In genomic region chr1:87568398-87568797, GRCm38 (mm10) we compare ENCODE assay signal across 8 mouse cellular contexts. TPM values are rescaled to one million over a fixed set of nuclear protein-coding genes. Genes with fewer than 3 reads are reported as not detected.
DNase-seq lines count a peak whose midpoint lies in the region; ATAC-seq and TF ChIP-seq lines count a peak whose summit lies in the region.

No protein-coding gene starts in this region.

- 38% methylated on average over 6 of the region's 6 CpGs for WGBS in forebrain, postnatal 0 days
- 43% methylated on average over 6 of the region's 6 CpGs for WGBS in forebrain, embryonic 13.5 days
- 53% methylated on average over 6 of the region's 6 CpGs for WGBS in forebrain, embryonic 10.5 days

- H3K9ac ChIP-seq in forebrain, postnatal 0 days: no peak overlapping the region
- H3K9ac ChIP-seq in forebrain, embryonic 13.5 days: no peak overlapping the region

- no peak overlapping the region for H3K27ac ChIP-seq in forebrain, postnatal 0 days (ENCODE audit: low read depth, low read length)
- H3K27ac ChIP-seq in forebrain, embryonic 13.5 days: no peak overlapping the region
- H3K27ac ChIP-seq in forebrain, embryonic 10.5 days: no peak overlapping the region

- H3K4me2 ChIP-seq in forebrain, postnatal 0 days (ENCODE audit: low read depth): no peak overlapping the region
- H3K4me2 ChIP-seq in forebrain, embryonic 13.5 days: no peak overlapping the region

- no peak for ATAC-seq in forebrain, postnatal 0 days
- no peak for ATAC-seq in forebrain, embryonic 13.5 days

- no peak for DNase-seq in forebrain, postnatal 0 days
- DNase-seq in B cell, adult 2 months: peak; percentile 67
- DNase-seq in brain, adult 2 months (ENCODE audit: low read depth, low spot score): peak; percentile 39
- peak; percentile 24 to 26 for DNase-seq in lung, postnatal 4 days
- DNase-seq in forebrain, embryonic 10.5 days (ENCODE audit: extremely low spot score, low spot score): no peak
- no peak for DNase-seq in right cerebral cortex, adult 2 months (ENCODE audit: low spot score in 2 of 2)
- DNase-seq in gastrocnemius, postnatal 4 days (ENCODE audit: low spot score in 2 of 2): no peak

- H3K9me3 ChIP-seq in forebrain, postnatal 0 days (ENCODE audit: low read length): no peaks in the 10 kb centered on the region
- H3K9me3 ChIP-seq in forebrain, embryonic 13.5 days (replicated peaks): no peaks in the 10 kb centered on the region; the same call in 1 of the 2 replicates
- no peaks in the 10 kb centered on the region for H3K9me3 ChIP-seq in forebrain, embryonic 10.5 days

- no peaks in the 10 kb centered on the region for H3K27me3 ChIP-seq in forebrain, postnatal 0 days (ENCODE audit: insufficient read depth, low read length)
- H3K27me3 ChIP-seq in forebrain, embryonic 13.5 days: no peaks in the 10 kb centered on the region
- no peaks in the 10 kb centered on the region for H3K27me3 ChIP-seq in forebrain, embryonic 10.5 days (ENCODE audit: poor library complexity, severe bottlenecking)

- H3K4me1 ChIP-seq in forebrain, postnatal 0 days (ENCODE audit: insufficient read depth): no peaks in the 10 kb centered on the region
- H3K4me1 ChIP-seq in forebrain, embryonic 13.5 days: no peaks in the 10 kb centered on the region
- H3K4me1 ChIP-seq in forebrain, embryonic 10.5 days: no peaks in the 10 kb centered on the region; the same call in 1 of the 2 replicates

- no peak overlapping the region for H3K4me3 ChIP-seq in forebrain, postnatal 0 days (ENCODE audit: low read depth, low read length)
- H3K4me3 ChIP-seq in forebrain, embryonic 13.5 days: no peak overlapping the region
- no peak overlapping the region for H3K4me3 ChIP-seq in forebrain, embryonic 10.5 days

- TF ChIP-seq CTCF in forebrain, postnatal 0 days (IDR thresholded peaks at IDR 0.05; ENCODE audit: low read depth): peak; percentile 41; the same call in 1 of the 2 replicates

- no peaks in the 10 kb centered on the region for H3K36me3 ChIP-seq in forebrain, postnatal 0 days (ENCODE audit: insufficient read depth)
- H3K36me3 ChIP-seq in forebrain, embryonic 13.5 days (ENCODE audit: poor library complexity, severe bottlenecking): no peaks in the 10 kb centered on the region
- no peaks in the 10 kb centered on the region for H3K36me3 ChIP-seq in forebrain, embryonic 10.5 days (replicated peaks)

RNA-seq across cellular contexts. Expression of gene Ngef, which starts 5.3 kb away (rescaled TPM):
- total RNA-seq in forebrain, postnatal 0 days (2014; rRNA removed): 67.2 and 85.0 TPM in 2 replicates
- 49.8 and 57.9 TPM in 2 replicates for polyA plus RNA-seq in forebrain, postnatal 0 days (2015; fragmentation: Nextera tagmentation; extraction: Ambion mirVana)
- polyA plus RNA-seq in forebrain, embryonic 13.5 days (2015; fragmentation: Nextera tagmentation; extraction: Ambion mirVana): 3.1 and 5.4 TPM in 2 replicates
- 3.6 and 4.7 TPM in 2 replicates for polyA plus RNA-seq in forebrain, embryonic 10.5 days (2016; fragmentation: Nextera tagmentation; extraction: Ambion mirVana)
- total RNA-seq in gastrocnemius, postnatal 4 days (2021): 1 to 10 TPM in 1 of 2 experiments, under 1 TPM in 1; 0.75 to 1.2 TPM

RNA-seq across cellular contexts. Expression of gene Inpp5d, which starts 51.7 kb away (rescaled TPM):
- total RNA-seq in forebrain, postnatal 0 days (2014; rRNA removed): 4.5 and 25.4 TPM in 2 replicates
- polyA plus RNA-seq in forebrain, postnatal 0 days (2015; fragmentation: Nextera tagmentation; extraction: Ambion mirVana): 2.7 and 3.0 TPM in 2 replicates
- 3.2 and 3.5 TPM in 2 replicates for polyA plus RNA-seq in forebrain, embryonic 13.5 days (2015; fragmentation: Nextera tagmentation; extraction: Ambion mirVana)
- polyA plus RNA-seq in forebrain, embryonic 10.5 days (2016; fragmentation: Nextera tagmentation; extraction: Ambion mirVana): 2.8 and 4.1 TPM in 2 replicates
- 10 to 100 TPM; 13.3 to 19.3 TPM for total RNA-seq in gastrocnemius, postnatal 4 days (2021)

RNA-seq across cellular contexts. Expression of gene Neu2, which starts 58.7 kb away (rescaled TPM):
- 0.38 and 1.4 TPM in 2 replicates for total RNA-seq in forebrain, postnatal 0 days (2014; rRNA removed)
- 0.99 and 1.3 TPM in 2 replicates for polyA plus RNA-seq in forebrain, postnatal 0 days (2015; fragmentation: Nextera tagmentation; extraction: Ambion mirVana)
- 0.16 TPM in 1 of 2 replicates, not detected in the other for polyA plus RNA-seq in forebrain, embryonic 13.5 days (2015; fragmentation: Nextera tagmentation; extraction: Ambion mirVana)
- polyA plus RNA-seq in forebrain, embryonic 10.5 days (2016; fragmentation: Nextera tagmentation; extraction: Ambion mirVana): not detected in 2 replicates
- 1 to 10 TPM; 3.4 to 3.8 TPM for total RNA-seq in gastrocnemius, postnatal 4 days (2021)

Comparison
In these comparisons a context has a peak if more than half of its experiments do, and no peak if none do; other contexts are left out.
1. DNase-seq: peak in B cell, adult 2 months (2 of 2), brain, adult 2 months (single experiment) and lung, postnatal 4 days (2 of 2); none in forebrain, postnatal 0 days (single experiment), forebrain, embryonic 10.5 days (single experiment), right cerebral cortex, adult 2 months (0 of 2) and gastrocnemius, postnatal 4 days (0 of 2).